Mouse (Mus musculus): ENCODE data around the gene Agbl3.

Gene Agbl3

GRCm38 (mm10) chr6:34875966-34876834 lies 96.0 kb downstream of the Agbl3 start:
- DNase-seq = peak; percentile 14 to 17

GRCm38 (mm10) chr6:34876835-34877156 lies 96.6 kb downstream of the Agbl3 start:
- no peak for DNase-seq

GRCm38 (mm10) chr6:34877509-34878321 lies 97.5 kb downstream of the Agbl3 start, which contains the start of gene Cyren:
TSS of gene Cyren (minus strand) at chr6:34878060.
- DNase-seq = peak; percentile 92 to 97

GRCm38 (mm10) chr6:34879101-34879740 lies 99.0 kb downstream of the Agbl3 start:
- no peak for DNase-seq

GRCm38 (mm10) chr6:34879911-34880475 lies 99.8 kb downstream of the Agbl3 start:
- DNase-seq = peak; percentile 74 to 79

GRCm38 (mm10) chr6:34884724-34885123 lies 104.5 kb downstream of the Agbl3 start:
- no peak for DNase-seq

- no peak for DNase-seq
Observed at GRCm38 (mm10) chr6:34887131-34887850, 107.1 kb downstream of the Agbl3 start.

- DNase-seq = no peak
Observed at GRCm38 (mm10) chr6:34889185-34889584, 109.0 kb downstream of the Agbl3 start.

- DNase-seq = no peak
Observed at GRCm38 (mm10) chr6:34895569-34895968, 115.3 kb downstream of the Agbl3 start.

GRCm38 (mm10) chr6:34896168-34896780 lies 116.0 kb downstream of the Agbl3 start:
- DNase-seq = no peak

- DNase-seq = peak; percentile 77 to 88
Observed at GRCm38 (mm10) chr6:34899127-34899526, 118.9 kb downstream of the Agbl3 start.

- DNase-seq = no peak
Observed at GRCm38 (mm10) chr6:34900990-34901389, 120.8 kb downstream of the Agbl3 start.

- no peak for DNase-seq
Observed at GRCm38 (mm10) chr6:34901911-34902444, 121.7 kb downstream of the Agbl3 start.

- no peak for DNase-seq
Observed at GRCm38 (mm10) chr6:34902578-34902977, 122.3 kb downstream of the Agbl3 start.

GRCm38 (mm10) chr6:34903441-34903840 lies 123.2 kb downstream of the Agbl3 start:
- DNase-seq = no peak

GRCm38 (mm10) chr6:34903851-34904250 lies 123.6 kb downstream of the Agbl3 start:
- no peak for DNase-seq

- DNase-seq = no peak
Observed at GRCm38 (mm10) chr6:34904361-34904760, 124.1 kb downstream of the Agbl3 start.

- DNase-seq = no peak
Observed at GRCm38 (mm10) chr6:34906125-34906524, 125.9 kb downstream of the Agbl3 start.

GRCm38 (mm10) chr6:34906661-34907060 lies 126.4 kb downstream of the Agbl3 start:
- DNase-seq = peak; percentile 74 to 90

GRCm38 (mm10) chr6:34907121-34907614 lies 126.9 kb downstream of the Agbl3 start:
- DNase-seq = peak; percentile 38 to 75

GRCm38 (mm10) chr6:34907696-34908260 lies 127.5 kb downstream of the Agbl3 start:
- DNase-seq = peak; percentile 39 to 61
